Mouse (Mus musculus) intestine, embryonic 15.5 days (tissue): ENCODE results near the gene Col8a2. TPM values are rescaled to one million over a fixed set of nuclear protein-coding genes. Genes with fewer than 3 reads are reported as not detected.
A peak's percentile ranks its signal among the peaks of the same experiment; 100 is the strongest.

Experiments used
- ATAC-seq: fragments of 200-750 bp; cut with Nextera tagmentation; 2 replicates; pipeline ENCODE4 v1.8.0; 2017; ENCODE audit warnings: moderate TSS enrichment, moderate library complexity
- H3K27ac ChIP-seq: fragments of 300-500 bp; sonication (generic); 2 replicates; pipeline ENCODE4 v1.5.1; 2015; ENCODE audit warnings: mild to moderate bottlenecking, inconsistent platforms
- H3K27me3 ChIP-seq: fragments of 300-500 bp; sonication (generic); replicated peaks from 2 replicates; pipeline ENCODE4 v1.6.1; 2015; ENCODE audit warnings: inconsistent platforms
- H3K36me3 ChIP-seq: fragments of 300-500 bp; sonication (generic); 2 replicates; pipeline ENCODE4 v1.6.1; 2015; ENCODE audit warnings: inconsistent platforms
- H3K4me1 ChIP-seq: fragments of 300-500 bp; sonication (generic); replicated peaks from 2 replicates; pipeline ENCODE4 v1.6.1; 2015; ENCODE audit warnings: inconsistent platforms
- H3K4me2 ChIP-seq: fragments of 300-500 bp; sonication (generic); replicated peaks from 2 replicates; pipeline ENCODE4 v1.6.1; 2015; ENCODE audit warnings: mild to moderate bottlenecking, inconsistent platforms
- H3K4me3 ChIP-seq: fragments of 300-500 bp; sonication (generic); replicated peaks from 2 replicates; pipeline ENCODE4 v1.5.1; 2015; ENCODE audit warnings: inconsistent platforms
- H3K9ac ChIP-seq: fragments of 300-500 bp; sonication (generic); 2 replicates; pipeline ENCODE4 v1.6.1; 2015; ENCODE audit warnings: inconsistent platforms
- H3K9me3 ChIP-seq: fragments of 300-500 bp; sonication (generic); 2 replicates; pipeline ENCODE4 v1.6.1; 2016; ENCODE audit warnings: inconsistent platforms
- WGBS: fragments of 180-500 bp; shearing (Covaris S2); methylation state at CpG from one replicate; pipeline ENCODE4 v1.1.7; 2015; 5-methylcytosine and 5-hydroxymethylcytosine counted together
- polyA plus RNA-seq: library from polyadenylated mRNA; unstranded; fragments of >200 nt; fragmentation: Nextera tagmentation; extraction: Ambion mirVana; gene quantifications from 2 replicates; pipeline ENCODE4 v1.2.1, GENCODE M21; 2015

Gene Col8a2
- polyA plus RNA-seq, 1 experiment from 2014 or later: 8.2 TPM

GRCm38 (mm10) chr4:126291196-126291595 lies 4.6 kb downstream of the Col8a2 start:
- H3K9me3 ChIP-seq: no peaks in the 10 kb centered on the region
- no peak overlapping the region for H3K27ac ChIP-seq
- 16% methylated on average over 13 of the region's 13 CpGs for WGBS
- peaks cover 16% of the 10 kb centered on the region; the same call in 1 of the 2 replicates for H3K4me1 ChIP-seq
- H3K27me3 ChIP-seq: peaks cover 30% of the 10 kb centered on the region
- no peak for ATAC-seq
- H3K4me3 ChIP-seq: no peak overlapping the region
- H3K4me2 ChIP-seq: no peak overlapping the region
- H3K9ac ChIP-seq: no peak overlapping the region
- H3K36me3 ChIP-seq: no peaks in the 10 kb centered on the region

GRCm38 (mm10) chr4:126295152-126295551 lies 8.6 kb downstream of the Col8a2 start:
- H3K4me3 ChIP-seq: no peak overlapping the region
- 64% methylated on average over 6 of the region's 6 CpGs for WGBS
- no peak for ATAC-seq
- H3K36me3 ChIP-seq: no peaks in the 10 kb centered on the region
- no peak overlapping the region for H3K4me2 ChIP-seq
- peaks cover 31% of the 10 kb centered on the region for H3K27me3 ChIP-seq
- H3K27ac ChIP-seq: no peak overlapping the region
- H3K9ac ChIP-seq: no peak overlapping the region
- H3K4me1 ChIP-seq: peaks cover 16% of the 10 kb centered on the region
- no peaks in the 10 kb centered on the region for H3K9me3 ChIP-seq

- Histone ChIP-seq H3K27me3 (peaks cover 38% of the 10 kb centered on the region), H3K9me3 (no peaks in the 10 kb centered on the region), H3K27ac (no peak overlapping the region), H3K4me1 (peaks cover 20% of the 10 kb centered on the region), H3K4me2 (peak overlapping the region; percentile 71; the same call in 1 of the 2 replicates), H3K36me3 (no peaks in the 10 kb centered on the region), H3K4me3 (no peak overlapping the region), H3K9ac (no peak overlapping the region)
- 54% methylated on average over 4 of the region's 4 CpGs for WGBS
- ATAC-seq: no peak
Observed at GRCm38 (mm10) chr4:126295937-126296336, 9.3 kb downstream of the Col8a2 start.

- Histone ChIP-seq H3K27me3 (peaks cover 45% of the 10 kb centered on the region), H3K4me1 (peaks cover 23% of the 10 kb centered on the region), H3K27ac (0 out of 2 replicates have a peak overlapping the region, but pooled peaks have one; percentile 24), H3K9ac (peak overlapping the region; percentile 33), H3K9me3 (no peaks in the 10 kb centered on the region), H3K4me3 (peak overlapping the region; percentile 22), H3K4me2 (peak overlapping the region; percentile 71), H3K36me3 (no peaks in the 10 kb centered on the region)
- peak; percentile 74 for ATAC-seq
- WGBS: 1% methylated on average over 34 of the region's 34 CpGs
Observed at GRCm38 (mm10) chr4:126296617-126297101, 10.1 kb downstream of the Col8a2 start.

- peaks cover 23% of the 10 kb centered on the region for H3K4me1 ChIP-seq
- peaks cover 55% of the 10 kb centered on the region for H3K27me3 ChIP-seq
- H3K9ac ChIP-seq: peak overlapping the region; percentile 33
- H3K36me3 ChIP-seq: no peaks in the 10 kb centered on the region
- H3K4me2 ChIP-seq: peak overlapping the region; percentile 83
- H3K27ac ChIP-seq: no peak overlapping the region
- no peaks in the 10 kb centered on the region for H3K9me3 ChIP-seq
- peak; percentile 61 for ATAC-seq
- WGBS: under 1% methylated on average over 50 of the region's 50 CpGs
- peak overlapping the region; percentile 40 for H3K4me3 ChIP-seq
Observed at GRCm38 (mm10) chr4:126300916-126301583, 14.5 kb downstream of the Col8a2 start.

GRCm38 (mm10) chr4:126301584-126302309 lies 15.2 kb downstream of the Col8a2 start:
- H3K9ac ChIP-seq: 0 out of 2 replicates have a peak overlapping the region, but pooled peaks have one; percentile 33
- H3K4me2 ChIP-seq: peak overlapping the region; percentile 83
- H3K4me1 ChIP-seq: peaks cover 19% of the 10 kb centered on the region
- H3K27me3 ChIP-seq: peaks cover 51% of the 10 kb centered on the region
- H3K27ac ChIP-seq: no peak overlapping the region
- peak overlapping the region; percentile 40 for H3K4me3 ChIP-seq
- 12% methylated on average over 27 of the region's 27 CpGs for WGBS
- no peak for ATAC-seq
- H3K36me3 ChIP-seq: no peaks in the 10 kb centered on the region
- no peaks in the 10 kb centered on the region for H3K9me3 ChIP-seq

GRCm38 (mm10) chr4:126303877-126304276 lies 17.3 kb downstream of the Col8a2 start:
- 65% methylated on average over 4 of the region's 4 CpGs for WGBS
- no peak for ATAC-seq
- no peaks in the 10 kb centered on the region for H3K36me3 ChIP-seq
- no peak overlapping the region for H3K9ac ChIP-seq
- H3K4me2 ChIP-seq: no peak overlapping the region
- H3K27me3 ChIP-seq: peaks cover 37% of the 10 kb centered on the region
- H3K4me1 ChIP-seq: peaks cover 12% of the 10 kb centered on the region
- no peak overlapping the region for H3K27ac ChIP-seq
- no peak overlapping the region for H3K4me3 ChIP-seq
- H3K9me3 ChIP-seq: no peaks in the 10 kb centered on the region

GRCm38 (mm10) chr4:126305428-126305827 lies 18.8 kb downstream of the Col8a2 start:
- no peak for ATAC-seq
- WGBS: 90% methylated on average over 1 of the region's 1 CpGs

GRCm38 (mm10) chr4:126306058-126306457 lies 19.5 kb downstream of the Col8a2 start:
- Histone ChIP-seq H3K4me3 (no peak overlapping the region), H3K4me1 (peaks cover 11% of the 10 kb centered on the region), H3K4me2 (no peak overlapping the region), H3K9ac (no peak overlapping the region), H3K27me3 (peaks cover 26% of the 10 kb centered on the region), H3K9me3 (no peaks in the 10 kb centered on the region), H3K36me3 (no peaks in the 10 kb centered on the region), H3K27ac (no peak overlapping the region)
- ATAC-seq: no peak
- 91% methylated on average over 6 of the region's 6 CpGs for WGBS

More at GRCm38 (mm10) chr4:126305428-126305827, 18.8 kb downstream of the Col8a2 start:
- Histone ChIP-seq H3K9ac (no peak overlapping the region), H3K27ac (no peak overlapping the region), H3K4me2 (no peak overlapping the region), H3K36me3 (no peaks in the 10 kb centered on the region), H3K4me1 (peaks cover 17% of the 10 kb centered on the region), H3K9me3 (no peaks in the 10 kb centered on the region), H3K4me3 (no peak overlapping the region), H3K27me3 (peaks cover 32% of the 10 kb centered on the region)

- no peaks in the 10 kb centered on the region for H3K9me3 ChIP-seq
- no peak overlapping the region for H3K4me2 ChIP-seq
- 12% methylated on average over 2 of the region's 2 CpGs for WGBS
- no peak overlapping the region for H3K4me3 ChIP-seq
- no peak overlapping the region for H3K27ac ChIP-seq
- H3K27me3 ChIP-seq: peaks cover 18% of the 10 kb centered on the region
- peaks cover 5% of the 10 kb centered on the region for H3K4me1 ChIP-seq
- no peak for ATAC-seq
- no peaks in the 10 kb centered on the region for H3K36me3 ChIP-seq
- H3K9ac ChIP-seq: no peak overlapping the region
Observed at GRCm38 (mm10) chr4:126306827-126307226, 20.2 kb downstream of the Col8a2 start.

GRCm38 (mm10) chr4:126309211-126309921 lies 22.8 kb downstream of the Col8a2 start:
- H3K4me2 ChIP-seq: peak overlapping the region; percentile 53
- no peak overlapping the region for H3K27ac ChIP-seq
- peaks cover 7% of the 10 kb centered on the region for H3K4me1 ChIP-seq
- no peaks in the 10 kb centered on the region for H3K9me3 ChIP-seq
- 0 out of 2 replicates have a peak overlapping the region, but pooled peaks have one; percentile 17 for H3K4me3 ChIP-seq
- ATAC-seq: peak; percentile 67
- H3K9ac ChIP-seq: no peak overlapping the region; the same call in 1 of the 2 replicates
- WGBS: 14% methylated on average over 20 of the region's 20 CpGs
- H3K27me3 ChIP-seq: 0 out of 2 replicates have a peak, but pooled peaks cover 3% of the 10 kb centered on the region
- no peaks in the 10 kb centered on the region for H3K36me3 ChIP-seq

GRCm38 (mm10) chr4:126309922-126310309 lies 23.3 kb downstream of the Col8a2 start:
- Histone ChIP-seq H3K27ac (no peak overlapping the region), H3K9me3 (no peaks in the 10 kb centered on the region), H3K9ac (no peak overlapping the region; the same call in 1 of the 2 replicates), H3K4me1 (peaks cover 8% of the 10 kb centered on the region), H3K27me3 (0 out of 2 replicates have a peak, but pooled peaks cover 3% of the 10 kb centered on the region), H3K4me3 (0 out of 2 replicates have a peak overlapping the region, but pooled peaks have one; percentile 17), H3K4me2 (peak overlapping the region; percentile 53), H3K36me3 (no peaks in the 10 kb centered on the region)
- peak; percentile 80 for ATAC-seq
- WGBS: 2% methylated on average over 7 of the region's 7 CpGs
